Mouse (Mus musculus) CH12F3 (cell line): Measurements from ENCODE around the gene Mtmr4.

Source experiments
- in situ Hi-C: fragments of 300-500 bp; cut with MboI; formaldehyde crosslinking; loops from 2 replicates; pipeline ENCODE4 v1.14.3; 2020; ENCODE audit warnings: low sequenced_read_pairs

The Mtmr4 gene

GRCm38 (mm10) chr11:87591526-87592353 lies at the start of gene Mtmr4:
Gene Mtmr4 (plus strand): TSS chr11:87592162.
- in situ Hi-C loops, result no loop called here

GRCm38 (mm10) chr11:87542285-87542684 lies 49.7 kb upstream of the Mtmr4 start:
- in situ Hi-C loops, result no loop called here

- in situ Hi-C loops, result no loop called here
Measured at GRCm38 (mm10) chr11:87542906-87543305, 49.1 kb upstream of the Mtmr4 start.

- in situ Hi-C loops, result no loop called here
Measured at GRCm38 (mm10) chr11:87553342-87553741, 38.6 kb upstream of the Mtmr4 start.

- in situ Hi-C loops, result no loop called here
Measured at GRCm38 (mm10) chr11:87554386-87554785, 37.6 kb upstream of the Mtmr4 start.

GRCm38 (mm10) chr11:87555106-87555703 lies 36.8 kb upstream of the Mtmr4 start:
- in situ Hi-C loops, result no loop called here

- in situ Hi-C loops, result no loop called here
Measured at GRCm38 (mm10) chr11:87561208-87561607, 30.8 kb upstream of the Mtmr4 start.

- in situ Hi-C loops, result no loop called here
Measured at GRCm38 (mm10) chr11:87566501-87566900, 25.5 kb upstream of the Mtmr4 start, which contains the start of gene Gm11492. Gene Gm11492 (plus strand): TSS chr11:87566653.

- in situ Hi-C loops, result no loop called here
Measured at GRCm38 (mm10) chr11:87568255-87568953, 23.6 kb upstream of the Mtmr4 start, which contains the start of gene Sept4. Gene Sept4 (plus strand): TSS chr11:87568903.

- in situ Hi-C loops, result no loop called here
Measured at GRCm38 (mm10) chr11:87570743-87571142, 21.2 kb upstream of the Mtmr4 start.

GRCm38 (mm10) chr11:87571361-87571950 lies 20.5 kb upstream of the Mtmr4 start:
- in situ Hi-C loops, result no loop called here

- in situ Hi-C loops, result no loop called here
Measured at GRCm38 (mm10) chr11:87573751-87574150, 18.2 kb upstream of the Mtmr4 start.

- in situ Hi-C loops, result no loop called here
Measured at GRCm38 (mm10) chr11:87574520-87575180, 17.3 kb upstream of the Mtmr4 start.

- in situ Hi-C loops, result no loop called here
Measured at GRCm38 (mm10) chr11:87577601-87578248, 14.2 kb upstream of the Mtmr4 start.

- in situ Hi-C loops, result no loop called here
Measured at GRCm38 (mm10) chr11:87578249-87578962, 13.6 kb upstream of the Mtmr4 start.

- in situ Hi-C loops, result no loop called here
Measured at GRCm38 (mm10) chr11:87578963-87579601, 12.9 kb upstream of the Mtmr4 start.

GRCm38 (mm10) chr11:87579713-87580112 lies 12.2 kb upstream of the Mtmr4 start:
- in situ Hi-C loops, result no loop called here

GRCm38 (mm10) chr11:87580543-87581085 lies 11.3 kb upstream of the Mtmr4 start:
- in situ Hi-C loops, result no loop called here
